Mouse (Mus musculus) ovary, postnatal 14 days (tissue): ENCODE measurements around the gene Pi4kb.

ENCODE experiments used
- DNase-seq: peaks from one replicate; pipeline ENCODE4 v3.0.0; 2022; ENCODE audit warnings: low spot score

The Pi4kb gene

DNA sequence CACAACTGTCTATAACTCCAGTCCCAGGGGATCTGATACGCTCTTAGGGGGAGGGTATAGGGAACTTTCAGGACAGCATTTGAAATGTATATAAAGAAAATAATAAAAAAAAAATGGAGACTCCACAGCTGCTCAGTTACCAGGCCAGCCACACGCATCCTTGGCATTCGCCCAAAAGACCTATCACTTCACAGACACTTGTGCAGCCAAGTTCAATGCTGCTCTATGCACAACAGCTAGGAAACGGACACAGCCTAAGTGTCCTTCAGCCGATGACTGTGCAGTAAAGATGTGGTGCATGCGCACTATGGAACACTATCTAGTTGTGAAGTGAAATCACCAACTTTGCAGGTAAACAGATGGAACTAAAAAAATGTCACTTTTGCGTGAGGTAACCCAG is 81.7 kb downstream of the Pi4kb start:
- DNase-seq = no peak
